Mouse (Mus musculus): ENCODE data around the gene Mgarp.

DNA sequence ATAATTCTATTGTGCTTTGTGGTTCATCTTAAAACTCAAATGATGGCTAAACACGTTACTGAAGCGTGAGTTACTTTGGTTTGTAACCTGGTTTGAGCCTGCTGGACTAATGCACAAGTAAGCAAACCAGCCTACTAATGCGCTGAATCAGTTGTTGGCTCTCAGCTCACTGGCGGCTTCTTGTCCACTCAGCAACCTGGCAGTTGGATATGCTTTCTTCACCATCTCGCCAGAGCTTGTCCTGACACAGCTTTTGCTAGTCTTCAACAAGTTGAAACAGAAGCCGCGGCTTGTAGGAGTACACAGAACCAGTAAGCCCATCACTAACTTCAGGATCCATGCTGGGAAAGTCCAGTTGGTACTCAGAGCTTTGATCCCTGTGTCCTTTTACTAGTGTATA is 15.9 kb upstream of the Mgarp start:
- TF ChIP-seq CTCF (IDR thresholded peaks at IDR 0.05; ENCODE audit: low read depth, low read length) = no peak
- no peak for TF ChIP-seq GATA1 (IDR thresholded peaks at IDR 0.05; ENCODE audit: borderline replicate concordance, low read length)
- no peak for TF ChIP-seq TAL1 (conservative IDR thresholded peaks at IDR 0.05; ENCODE audit: low read depth, low read length)
- TF ChIP-seq GATA2 (IDR thresholded peaks at IDR 0.05; ENCODE audit: borderline replicate concordance, low read depth, low read length) = no peak

All from G1E (cell line).